Mouse (Mus musculus): ENCODE results near the gene Carmil2. TPM values are rescaled to one million over a fixed set of nuclear protein-coding genes. Genes with fewer than 3 reads are reported as not detected.

Carmil2 gene
- polyA plus RNA-seq, 1 experiment from 2014 or later = 0.63 TPM

DNA sequence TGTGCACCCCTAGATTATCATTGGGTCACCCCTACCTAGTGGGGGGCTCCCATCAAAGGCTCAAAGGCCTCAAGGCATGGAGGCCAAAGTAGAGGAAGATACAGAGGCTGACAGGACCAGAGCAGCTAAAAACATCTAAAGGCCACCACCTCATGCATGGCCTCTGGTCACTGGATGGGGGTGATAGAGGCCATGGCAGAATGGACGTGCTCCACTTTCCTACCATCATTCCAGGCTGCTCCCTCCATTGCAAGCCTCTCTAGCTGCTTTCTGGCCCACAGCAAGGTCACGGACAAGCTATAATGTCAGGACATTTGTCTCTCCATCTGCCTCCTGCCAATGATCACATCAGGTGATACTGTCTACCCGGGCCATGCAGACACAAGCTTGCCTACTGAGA, 26.2 kb downstream of the Carmil2 start:
- H3K27me3 ChIP-seq (ENCODE audit: insufficient read depth, poor library complexity, severe bottlenecking) = no peaks in the 10 kb centered on the region
- no peaks in the 10 kb centered on the region for H3K9me3 ChIP-seq
- 78% methylated on average over 3 of the region's 3 CpGs for WGBS
- H3K27ac ChIP-seq = no peak overlapping the region
- no peak for DNase-seq (ENCODE audit: low spot score)
- H3K36me3 ChIP-seq = peaks cover 18% of the 10 kb centered on the region
- H3K4me3 ChIP-seq = no peak overlapping the region
- H3K4me1 ChIP-seq = peaks cover 8% of the 10 kb centered on the region

DNA sequence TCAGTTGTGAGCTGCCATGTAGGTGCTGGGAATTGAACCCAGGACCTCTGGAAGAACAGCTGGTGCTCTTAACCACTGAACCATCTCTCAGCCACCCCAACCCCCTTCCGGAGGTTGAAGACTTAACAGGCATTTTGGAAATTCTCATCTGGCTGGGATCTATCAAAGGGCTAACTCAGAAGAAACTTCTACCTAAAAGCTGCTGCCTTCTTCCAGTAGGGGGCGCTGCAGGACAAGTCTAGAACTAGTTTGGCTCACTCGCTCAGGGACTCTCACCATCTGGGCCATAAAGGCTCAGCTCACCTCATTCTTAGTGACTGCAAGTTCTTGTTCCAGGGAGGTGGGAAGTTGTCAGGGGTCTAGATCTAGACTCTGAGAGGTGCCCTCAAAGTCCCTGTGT, 28.1 kb downstream of the Carmil2 start:
- 6% methylated on average over 3 of the region's 3 CpGs for WGBS
- no peaks in the 10 kb centered on the region for H3K9me3 ChIP-seq
- peaks cover 19% of the 10 kb centered on the region for H3K36me3 ChIP-seq
- H3K27me3 ChIP-seq (ENCODE audit: insufficient read depth, poor library complexity, severe bottlenecking) = no peaks in the 10 kb centered on the region
- peak; percentile 93 for DNase-seq (ENCODE audit: low spot score)
- H3K27ac ChIP-seq = no peak overlapping the region
- H3K4me1 ChIP-seq = no peaks in the 10 kb centered on the region
- H3K4me3 ChIP-seq = no peak overlapping the region

DNA sequence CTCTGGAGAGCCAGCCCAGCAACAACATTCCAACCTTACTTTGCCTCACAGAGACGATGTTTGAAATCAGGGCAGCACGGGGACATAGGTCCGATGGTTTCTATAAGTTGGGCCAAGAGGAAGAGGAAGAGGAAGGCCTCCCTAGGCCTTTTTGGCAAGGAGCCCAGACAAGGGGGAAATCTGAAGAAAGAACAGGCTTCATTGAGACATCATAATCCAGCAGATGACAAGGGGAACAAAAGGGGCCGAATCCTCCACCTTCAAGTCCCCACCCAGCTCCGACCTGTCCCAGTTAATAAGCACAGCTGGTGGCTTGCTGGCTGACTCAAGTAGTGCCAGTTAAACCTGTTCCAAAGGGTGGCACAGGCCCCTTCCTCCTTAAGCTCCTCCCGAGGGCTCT, 29.0 kb downstream of the Carmil2 start:
- DNase-seq (ENCODE audit: low spot score) = no peak
- no peaks in the 10 kb centered on the region for H3K4me1 ChIP-seq
- no peak overlapping the region for H3K4me3 ChIP-seq
- 0 out of 2 replicates have a peak overlapping the region, but pooled peaks have one; percentile 2 for H3K27ac ChIP-seq
- H3K9me3 ChIP-seq = no peaks in the 10 kb centered on the region
- H3K27me3 ChIP-seq (ENCODE audit: insufficient read depth, poor library complexity, severe bottlenecking) = no peaks in the 10 kb centered on the region
- peaks cover 19% of the 10 kb centered on the region for H3K36me3 ChIP-seq
- WGBS = 83% methylated on average over 6 of the region's 6 CpGs

DNA sequence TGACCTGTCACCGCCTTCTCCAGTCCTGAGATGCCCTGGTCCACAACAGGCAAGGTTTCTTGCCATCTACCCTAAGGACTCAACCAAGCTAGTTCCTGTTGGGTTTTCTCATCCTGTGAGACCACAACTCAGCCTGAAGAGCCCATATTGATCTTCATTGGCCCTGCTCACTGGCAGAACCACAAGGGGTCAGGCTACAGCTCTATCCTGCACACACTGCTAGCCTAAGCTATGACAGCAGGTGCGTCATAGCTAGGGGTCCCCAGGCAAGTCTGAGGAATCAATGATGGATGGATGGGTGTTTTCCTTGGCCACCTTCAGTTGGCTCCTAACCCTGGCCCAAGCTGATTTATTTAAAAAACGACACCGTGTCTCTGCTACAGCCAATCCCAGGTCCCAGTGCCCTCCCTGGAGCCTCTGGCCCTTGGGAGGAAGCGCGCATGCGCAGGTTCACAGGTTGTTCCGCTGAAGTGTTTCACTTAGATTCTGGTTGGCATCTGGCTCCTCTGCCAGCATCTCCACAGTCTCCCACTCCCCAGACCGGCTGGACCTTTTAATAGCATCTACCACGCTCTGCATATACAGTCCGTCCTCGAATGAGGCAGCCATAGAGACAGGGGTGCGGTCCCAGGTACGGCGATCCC, 30.4 kb downstream of the Carmil2 start:
- WGBS = 85% methylated on average over 15 of the region's 15 CpGs
- peaks cover 19% of the 10 kb centered on the region for H3K36me3 ChIP-seq
- H3K27ac ChIP-seq = no peak overlapping the region
- no peaks in the 10 kb centered on the region for H3K27me3 ChIP-seq (ENCODE audit: insufficient read depth, poor library complexity, severe bottlenecking)
- DNase-seq (ENCODE audit: low spot score) = no peak
- no peaks in the 10 kb centered on the region for H3K9me3 ChIP-seq
- H3K4me3 ChIP-seq = no peak overlapping the region
- no peaks in the 10 kb centered on the region for H3K4me1 ChIP-seq

DNA sequence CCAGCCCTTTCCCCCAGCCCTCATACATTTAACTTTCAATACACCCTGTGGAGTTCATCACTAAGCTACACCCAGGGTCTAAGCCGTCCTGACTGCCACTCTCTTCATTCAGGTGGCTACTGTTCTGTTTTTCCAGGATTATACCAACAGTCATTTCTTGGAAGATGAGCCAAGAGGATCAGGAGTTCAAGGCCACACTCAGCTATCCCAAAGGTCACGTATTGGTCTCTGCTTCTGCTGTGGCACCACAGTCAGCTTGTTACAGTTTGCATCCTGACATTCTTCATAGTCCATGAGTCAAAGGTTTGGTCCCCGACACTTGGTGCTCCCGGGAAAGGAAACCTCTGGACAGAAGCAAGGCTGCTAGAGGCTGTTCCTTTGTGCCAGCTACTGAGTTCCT, 33.6 kb downstream of the Carmil2 start:
- Histone ChIP-seq H3K4me1 (no peaks in the 10 kb centered on the region), H3K27me3 (ENCODE audit: insufficient read depth, poor library complexity, severe bottlenecking) (no peaks in the 10 kb centered on the region), H3K27ac (no peak overlapping the region), H3K36me3 (peaks cover 34% of the 10 kb centered on the region), H3K4me3 (no peak overlapping the region), H3K9me3 (no peaks in the 10 kb centered on the region)
- whole genome bisulfite sequencing = 83% methylated on average over 4 of the region's 4 CpGs
- DNase-seq (ENCODE audit: low spot score) = no peak

DNA sequence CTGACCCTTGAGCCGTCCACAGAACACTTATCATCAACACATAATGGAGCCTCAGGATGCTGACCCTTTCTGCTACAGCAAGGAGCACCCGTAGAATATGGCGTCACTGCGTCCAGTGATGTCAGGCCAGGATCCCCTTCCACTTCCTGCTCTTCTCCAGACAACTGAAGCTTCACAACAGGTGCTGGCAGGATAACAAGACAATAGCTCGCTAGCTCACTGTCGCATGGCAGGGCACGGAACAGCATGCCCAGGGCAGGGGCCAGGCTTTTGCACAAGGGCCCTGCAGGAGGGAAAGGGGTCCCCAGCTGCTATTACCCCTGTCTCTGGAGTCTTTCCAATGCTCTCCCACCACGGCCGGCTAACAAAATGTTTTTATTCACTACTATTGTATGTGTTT, 36.8 kb downstream of the Carmil2 start:
- Histone ChIP-seq H3K4me1 (peaks cover 4% of the 10 kb centered on the region; the same call in 1 of the 2 replicates), H3K36me3 (peaks cover 33% of the 10 kb centered on the region), H3K27me3 (ENCODE audit: insufficient read depth, poor library complexity, severe bottlenecking) (no peaks in the 10 kb centered on the region), H3K4me3 (no peak overlapping the region), H3K27ac (no peak overlapping the region), H3K9me3 (no peaks in the 10 kb centered on the region)
- WGBS = 87% methylated on average over 9 of the region's 9 CpGs
- DNase-seq (ENCODE audit: low spot score) = no peak

DNA sequence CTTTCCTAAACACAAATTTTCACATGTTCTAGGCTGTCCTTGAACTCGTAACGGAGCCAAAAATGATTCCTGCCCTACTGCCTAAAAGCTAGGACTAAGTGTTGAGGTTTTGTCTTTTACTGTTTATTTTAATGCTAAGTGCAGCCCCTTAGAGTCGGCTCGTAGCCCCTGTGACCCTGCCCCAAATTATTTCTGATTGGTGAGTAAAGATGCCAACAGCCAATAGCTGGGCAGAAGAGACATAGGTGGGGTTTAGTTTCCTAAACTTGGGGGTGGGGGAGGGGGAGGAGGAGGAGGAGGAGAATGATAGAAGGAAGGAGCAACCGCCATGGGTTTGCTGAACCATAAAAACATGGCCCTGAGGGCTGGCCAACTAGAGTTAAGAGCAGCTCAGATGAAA, 39.7 kb downstream of the Carmil2 start:
- Histone ChIP-seq H3K9me3 (no peaks in the 10 kb centered on the region), H3K4me1 (peaks cover 6% of the 10 kb centered on the region; the same call in 1 of the 2 replicates), H3K27ac (no peak overlapping the region), H3K36me3 (peaks cover 36% of the 10 kb centered on the region), H3K4me3 (no peak overlapping the region), H3K27me3 (ENCODE audit: insufficient read depth, poor library complexity, severe bottlenecking) (no peaks in the 10 kb centered on the region)
- DNase-seq (ENCODE audit: low spot score) = no peak
- 73% methylated on average over 5 of the region's 5 CpGs for WGBS

DNA sequence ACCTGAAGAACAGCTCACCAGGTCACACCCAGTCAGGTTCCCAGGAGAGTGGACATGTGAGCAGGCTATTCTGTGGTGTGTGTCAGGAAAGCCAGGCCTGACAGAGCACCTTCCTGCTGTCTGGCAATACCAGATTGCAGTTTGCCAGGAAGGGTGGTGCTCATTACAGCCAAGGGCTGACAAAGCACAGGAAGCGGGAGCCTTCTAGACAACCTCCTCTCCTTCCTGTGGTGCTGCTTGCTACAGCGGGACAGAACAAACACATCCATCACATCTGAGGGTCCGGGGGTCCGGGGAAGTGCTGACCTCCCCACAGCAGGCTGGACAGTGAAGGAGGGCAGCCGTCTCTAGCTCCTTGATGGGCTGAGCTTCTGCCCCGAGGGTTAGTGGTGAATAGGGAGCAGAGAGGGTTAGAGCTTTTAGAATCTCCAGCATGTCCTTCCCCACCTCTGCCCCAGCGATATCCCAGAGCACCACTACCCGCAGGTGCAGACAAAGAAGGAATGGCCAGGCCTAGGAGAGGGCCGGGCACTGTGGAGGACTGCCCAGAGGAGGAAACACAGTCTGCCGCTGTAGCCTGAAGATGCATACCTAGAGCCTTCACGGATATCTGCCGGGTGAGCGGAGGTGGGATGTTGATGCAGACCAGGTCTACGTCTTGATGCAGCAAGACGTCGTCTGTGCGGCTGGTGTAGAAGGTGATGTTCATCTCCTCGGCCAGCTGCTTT, 41.5 kb downstream of the Carmil2 start:
- H3K9me3 ChIP-seq = no peaks in the 10 kb centered on the region
- no peaks in the 10 kb centered on the region for H3K27me3 ChIP-seq (ENCODE audit: insufficient read depth, poor library complexity, severe bottlenecking)
- no peak overlapping the region for H3K4me3 ChIP-seq
- DNase-seq (ENCODE audit: low spot score) = no peak
- H3K27ac ChIP-seq = peak overlapping the region; percentile 74
- WGBS = 66% methylated on average over 18 of the region's 18 CpGs
- peaks cover 6% of the 10 kb centered on the region; the same call in 1 of the 2 replicates for H3K4me1 ChIP-seq
- H3K36me3 ChIP-seq = peaks cover 36% of the 10 kb centered on the region

DNA sequence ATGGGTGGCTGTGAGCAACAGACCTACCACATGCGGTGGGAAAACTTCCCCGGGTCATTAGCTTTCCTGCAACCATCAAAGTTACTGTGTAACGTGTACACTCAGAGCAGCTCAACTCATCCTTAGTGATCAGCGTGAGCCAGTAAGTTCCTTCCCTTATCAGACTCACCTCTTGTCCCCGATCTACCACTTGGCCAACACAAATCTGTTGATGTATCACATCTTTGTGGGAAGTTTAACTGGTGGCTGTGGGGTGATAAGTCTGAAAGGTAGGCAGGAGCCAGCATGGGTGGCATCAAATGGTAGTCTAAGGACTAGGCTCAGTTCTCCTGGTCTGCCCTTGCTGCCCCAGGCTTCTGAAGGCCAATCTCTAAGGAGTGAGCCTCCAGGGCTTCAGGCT, 46.1 kb downstream of the Carmil2 start:
- DNase-seq (ENCODE audit: low spot score) = no peak
- Histone ChIP-seq H3K36me3 (peaks cover 9% of the 10 kb centered on the region), H3K4me1 (peaks cover 6% of the 10 kb centered on the region; the same call in 1 of the 2 replicates), H3K9me3 (no peaks in the 10 kb centered on the region), H3K27me3 (ENCODE audit: insufficient read depth, poor library complexity, severe bottlenecking) (no peaks in the 10 kb centered on the region), H3K27ac (no peak overlapping the region), H3K4me3 (no peak overlapping the region)
- WGBS = 91% methylated on average over 5 of the region's 5 CpGs

DNA sequence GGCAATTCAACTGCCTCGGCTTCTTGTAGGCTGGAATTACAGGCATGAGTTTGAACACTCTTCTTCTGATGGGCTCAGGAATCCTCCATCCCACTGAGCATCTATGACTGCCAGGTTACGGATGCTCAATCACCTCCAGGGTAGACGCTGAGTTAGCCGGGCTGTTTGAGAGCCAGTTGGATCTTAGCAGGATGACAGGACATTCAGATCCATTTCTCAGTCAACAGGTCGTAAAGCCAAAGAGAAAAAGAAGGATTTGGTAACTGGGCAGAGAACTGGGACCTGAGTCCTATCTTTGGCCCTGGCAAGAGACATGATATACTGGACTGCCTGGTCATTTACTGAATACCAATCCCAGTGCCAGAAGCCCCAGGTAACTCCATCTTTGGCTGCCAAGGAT, 53.1 kb downstream of the Carmil2 start:
- WGBS = 89% methylated on average over 5 of the region's 5 CpGs

DNA sequence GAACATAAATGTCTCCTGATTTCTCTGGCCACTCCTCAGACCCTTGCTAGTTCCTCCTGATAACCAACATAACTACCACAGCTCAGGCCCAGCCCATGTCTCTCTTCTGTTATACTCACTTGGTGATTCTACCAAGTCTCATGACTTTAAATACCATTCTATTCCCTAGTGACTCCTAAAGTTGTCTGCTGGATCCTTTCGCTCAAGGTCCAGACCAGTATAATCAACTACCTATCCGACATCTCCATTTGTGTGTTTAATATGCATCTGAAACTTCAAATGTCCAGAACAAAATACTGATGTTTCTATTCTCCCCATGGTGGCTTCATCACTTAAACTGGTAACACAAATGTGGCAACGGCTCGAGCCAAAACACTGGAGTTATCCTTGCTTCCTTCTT, 57.2 kb downstream of the Carmil2 start:
- Histone ChIP-seq H3K27me3 (ENCODE audit: insufficient read depth, poor library complexity, severe bottlenecking) (no peaks in the 10 kb centered on the region), H3K27ac (no peak overlapping the region), H3K4me1 (peaks cover 19% of the 10 kb centered on the region), H3K4me3 (no peak overlapping the region), H3K9me3 (no peaks in the 10 kb centered on the region), H3K36me3 (peaks cover 5% of the 10 kb centered on the region; the same call in 1 of the 2 replicates)
- 80% methylated on average over 4 of the region's 4 CpGs for WGBS
- no peak for DNase-seq (ENCODE audit: low spot score)

More for the DNA sequence above, 53.1 kb downstream of the Carmil2 start:
- peaks cover 6% of the 10 kb centered on the region for H3K4me1 ChIP-seq
- H3K4me3 ChIP-seq = no peak overlapping the region
- no peaks in the 10 kb centered on the region for H3K9me3 ChIP-seq
- H3K36me3 ChIP-seq = peaks cover 5% of the 10 kb centered on the region; the same call in 1 of the 2 replicates
- H3K27me3 ChIP-seq (ENCODE audit: insufficient read depth, poor library complexity, severe bottlenecking) = no peaks in the 10 kb centered on the region
- no peak overlapping the region for H3K27ac ChIP-seq
- DNase-seq (ENCODE audit: low spot score) = no peak

Measured in heart, embryonic 10.5 days (tissue).